Mouse (Mus musculus): Measurements from ENCODE around the gene Srcin1. TPM values are rescaled to one million over a fixed set of nuclear protein-coding genes. Genes with fewer than 3 reads are reported as not detected.

Srcin1 gene
- polyA plus RNA-seq, 1 experiment from 2014 or later: 0.87 TPM

DNA sequence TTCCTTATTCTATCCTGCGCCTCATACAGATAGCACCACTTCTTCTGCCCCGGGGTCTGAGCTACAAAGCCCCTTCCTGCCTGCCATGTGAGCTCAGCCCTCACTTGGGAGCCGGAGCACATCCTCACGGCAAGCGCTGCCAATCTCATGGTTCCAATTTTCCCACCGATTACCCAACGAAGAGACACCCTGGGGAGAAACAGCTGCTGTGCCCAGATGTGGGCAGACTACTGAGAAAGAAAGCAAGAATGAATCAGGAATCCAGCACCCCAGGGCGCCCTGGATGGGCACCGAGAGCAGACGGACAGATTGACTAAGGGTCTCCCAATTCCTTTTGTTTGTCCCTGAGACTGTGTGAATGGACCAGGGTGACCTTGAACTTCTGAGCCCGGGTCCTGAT is 8.5 kb downstream of the Srcin1 start:
- Histone ChIP-seq H3K4me3 (no peak overlapping the region), H3K9me3 (no peaks in the 10 kb centered on the region), H3K27ac (no peak overlapping the region), H3K4me1 (peaks cover 25% of the 10 kb centered on the region), H3K27me3 (peaks cover 68% of the 10 kb centered on the region), H3K4me2 (no peak overlapping the region), H3K36me3 (no peaks in the 10 kb centered on the region), H3K9ac (no peak overlapping the region)
- no peak for ATAC-seq (ENCODE audit: borderline replicate concordance, extremely low read depth, low FRiP score, low TSS enrichment)
- 23% methylated on average over 11 of the region's 11 CpGs for WGBS

DNA sequence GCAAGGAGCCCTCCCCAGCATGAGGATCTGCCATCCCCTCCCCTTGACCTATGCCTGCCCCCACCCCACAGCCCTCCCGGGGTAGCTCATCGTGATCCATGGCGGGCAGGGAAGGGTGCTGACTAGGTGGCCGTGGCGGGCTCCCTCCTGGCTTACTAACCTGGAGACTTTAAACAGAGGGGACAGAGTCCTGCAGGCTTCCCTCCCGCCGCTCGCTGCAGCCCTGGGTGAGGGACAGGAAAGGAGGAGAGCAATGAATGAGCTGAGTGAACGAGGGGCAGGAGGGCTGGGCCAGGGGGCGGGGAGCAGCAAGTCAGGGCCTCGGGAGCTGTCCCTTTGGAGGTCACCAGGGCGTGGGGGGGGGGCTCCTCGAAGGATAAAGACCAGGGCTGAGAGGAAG is 9.4 kb downstream of the Srcin1 start:
- WGBS: 9% methylated on average over 13 of the region's 13 CpGs
- no peak overlapping the region for H3K4me2 ChIP-seq
- peaks cover 18% of the 10 kb centered on the region for H3K4me1 ChIP-seq
- H3K27ac ChIP-seq: no peak overlapping the region
- peaks cover 58% of the 10 kb centered on the region for H3K27me3 ChIP-seq
- no peak for ATAC-seq (ENCODE audit: borderline replicate concordance, extremely low read depth, low FRiP score, low TSS enrichment)
- H3K36me3 ChIP-seq: no peaks in the 10 kb centered on the region
- H3K9ac ChIP-seq: no peak overlapping the region
- H3K9me3 ChIP-seq: no peaks in the 10 kb centered on the region
- no peak overlapping the region for H3K4me3 ChIP-seq

DNA sequence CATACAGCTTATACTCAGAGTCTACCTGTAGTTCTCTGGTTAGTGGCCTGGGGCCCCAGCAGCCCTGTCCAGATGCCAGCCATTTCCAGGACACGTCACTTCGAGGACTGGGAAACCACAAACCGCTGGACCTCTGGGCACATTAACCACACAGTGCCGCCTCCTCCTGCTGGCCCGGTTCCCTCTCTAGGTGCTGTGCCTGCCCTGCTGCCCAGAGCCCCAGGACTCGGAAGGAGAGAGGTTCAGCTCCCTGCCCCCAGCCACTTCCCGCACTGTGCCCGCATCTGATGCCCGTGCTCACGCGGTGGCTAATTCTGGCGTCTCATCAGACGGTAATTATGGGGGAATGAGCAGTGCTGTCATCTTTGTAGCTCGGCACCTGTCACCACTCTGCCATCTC is 12.3 kb downstream of the Srcin1 start:
- Histone ChIP-seq H3K4me3 (no peak overlapping the region), H3K4me2 (no peak overlapping the region), H3K9me3 (no peaks in the 10 kb centered on the region), H3K27me3 (peaks cover 43% of the 10 kb centered on the region), H3K36me3 (no peaks in the 10 kb centered on the region), H3K4me1 (no peaks in the 10 kb centered on the region; the same call in 1 of the 2 replicates), H3K27ac (no peak overlapping the region), H3K9ac (no peak overlapping the region)
- 45% methylated on average over 14 of the region's 14 CpGs for WGBS
- ATAC-seq (ENCODE audit: borderline replicate concordance, extremely low read depth, low FRiP score, low TSS enrichment): no peak

DNA sequence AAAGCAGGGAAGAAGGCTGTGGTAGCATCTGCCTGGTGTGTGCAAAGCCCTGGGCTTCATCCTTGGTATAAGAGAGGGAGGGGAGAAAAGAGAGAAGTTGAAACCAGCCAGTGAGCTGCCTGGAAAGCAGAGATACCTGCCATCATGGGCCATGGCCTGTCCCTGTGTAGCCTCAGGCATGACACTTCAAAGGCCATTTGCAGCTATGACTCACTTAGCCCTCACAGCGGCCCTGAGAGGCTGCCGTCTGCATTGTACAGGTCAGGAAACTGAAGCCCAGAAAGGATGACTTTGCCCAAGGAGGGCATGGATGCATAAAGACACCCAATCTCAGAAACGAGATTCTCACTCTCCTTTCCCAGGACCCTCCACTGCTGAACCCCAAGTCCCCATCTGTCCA is 13.4 kb downstream of the Srcin1 start:
- no peaks in the 10 kb centered on the region for H3K4me1 ChIP-seq
- no peak overlapping the region for H3K27ac ChIP-seq
- H3K27me3 ChIP-seq: peaks cover 38% of the 10 kb centered on the region
- ATAC-seq (ENCODE audit: borderline replicate concordance, extremely low read depth, low FRiP score, low TSS enrichment): no peak
- no peak overlapping the region for H3K9ac ChIP-seq
- H3K9me3 ChIP-seq: no peaks in the 10 kb centered on the region
- no peaks in the 10 kb centered on the region for H3K36me3 ChIP-seq
- H3K4me3 ChIP-seq: no peak overlapping the region
- 58% methylated on average over 3 of the region's 3 CpGs for WGBS
- no peak overlapping the region for H3K4me2 ChIP-seq

DNA sequence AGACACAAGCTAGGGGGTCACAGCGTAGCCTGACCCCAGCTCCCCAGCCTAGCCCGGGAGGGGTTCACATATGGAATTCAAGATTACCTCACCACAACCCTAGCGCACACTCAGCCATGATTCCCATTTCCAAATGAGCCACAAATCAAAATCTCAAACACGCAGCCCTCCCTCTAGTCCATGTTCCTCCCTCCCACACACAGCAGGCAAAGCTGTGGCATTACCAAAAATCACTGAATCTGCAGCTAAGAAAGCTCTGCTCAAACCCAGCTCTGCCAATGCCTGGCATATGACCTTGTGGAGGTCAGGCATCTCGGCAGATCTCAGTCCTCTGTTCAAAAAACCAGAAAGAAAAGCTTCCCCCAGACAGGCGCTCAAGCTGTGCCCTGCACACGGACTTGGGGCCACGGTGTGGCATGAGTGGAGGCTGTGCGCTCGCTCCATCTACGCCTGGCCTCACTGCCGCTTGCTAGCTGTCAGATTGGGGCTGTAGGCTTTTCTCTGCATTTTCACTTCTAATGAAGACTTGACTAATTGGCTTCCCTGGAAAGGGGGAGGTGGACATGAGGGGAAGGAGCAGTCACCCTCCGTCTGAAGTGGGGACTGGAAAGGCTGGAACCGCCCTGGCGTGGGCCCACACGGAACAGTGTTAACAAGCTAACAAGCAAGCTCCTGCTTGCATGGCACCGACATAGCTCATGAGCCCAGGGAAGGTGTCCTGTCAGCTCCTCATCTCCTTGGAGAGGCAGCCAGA is 15.6 kb downstream of the Srcin1 start:
- Histone ChIP-seq H3K4me1 (peaks cover 8% of the 10 kb centered on the region; the same call in 1 of the 2 replicates), H3K4me2 (no peak overlapping the region), H3K9ac (no peak overlapping the region), H3K27me3 (peaks cover 17% of the 10 kb centered on the region), H3K9me3 (no peaks in the 10 kb centered on the region), H3K27ac (no peak overlapping the region), H3K4me3 (no peak overlapping the region), H3K36me3 (no peaks in the 10 kb centered on the region)
- no peak for ATAC-seq (ENCODE audit: borderline replicate concordance, extremely low read depth, low FRiP score, low TSS enrichment)
- WGBS: 40% methylated on average over 17 of the region's 17 CpGs

DNA sequence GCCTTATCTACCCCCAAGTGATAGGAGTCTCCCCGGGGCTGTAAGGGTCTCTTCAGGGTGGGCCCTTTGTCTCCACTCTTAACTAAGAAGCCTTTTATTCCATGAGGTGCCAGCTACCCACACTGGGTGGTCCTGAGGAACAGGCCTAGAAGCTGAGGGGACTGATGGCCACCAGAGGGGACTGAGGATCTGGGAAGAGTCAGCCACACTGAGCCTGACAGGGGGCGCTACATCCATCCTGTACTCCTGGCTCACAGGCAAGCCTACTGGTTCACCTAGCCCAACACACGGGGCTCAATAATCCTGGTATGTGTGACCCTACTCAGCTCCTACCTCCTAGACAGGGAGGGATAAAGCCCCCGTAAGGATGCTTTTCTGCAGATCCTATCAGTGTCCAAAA is 16.4 kb downstream of the Srcin1 start:
- no peaks in the 10 kb centered on the region for H3K9me3 ChIP-seq
- WGBS: 48% methylated on average over 4 of the region's 4 CpGs
- no peak overlapping the region for H3K4me2 ChIP-seq
- H3K27ac ChIP-seq: no peak overlapping the region
- no peak overlapping the region for H3K4me3 ChIP-seq
- no peak for ATAC-seq (ENCODE audit: borderline replicate concordance, extremely low read depth, low FRiP score, low TSS enrichment)
- peaks cover 8% of the 10 kb centered on the region for H3K27me3 ChIP-seq
- H3K4me1 ChIP-seq: peaks cover 8% of the 10 kb centered on the region; the same call in 1 of the 2 replicates
- no peak overlapping the region for H3K9ac ChIP-seq
- no peaks in the 10 kb centered on the region for H3K36me3 ChIP-seq

DNA sequence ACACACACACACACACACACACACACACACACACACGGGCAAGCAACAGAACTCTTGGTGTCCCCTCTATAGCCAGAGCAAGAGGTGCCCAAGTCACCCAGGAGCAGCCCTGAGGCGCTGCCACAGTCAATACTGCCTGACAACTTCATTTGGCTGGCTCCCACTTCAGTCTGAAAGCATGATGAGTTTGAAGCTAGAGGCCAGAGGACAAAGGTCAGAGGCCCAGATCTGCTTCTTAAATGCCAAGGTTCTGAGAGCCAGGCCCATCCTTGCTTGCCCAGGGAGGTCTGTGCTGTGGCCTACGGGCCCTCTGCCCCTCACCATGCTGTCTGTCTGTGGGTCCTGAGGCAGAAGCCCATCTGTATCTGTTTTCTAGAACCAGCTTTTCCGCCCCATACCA is 18.1 kb downstream of the Srcin1 start:
- Histone ChIP-seq H3K9ac (no peak overlapping the region), H3K27ac (no peak overlapping the region), H3K27me3 (no peaks in the 10 kb centered on the region; the same call in none of the 2 replicates), H3K9me3 (no peaks in the 10 kb centered on the region), H3K4me1 (peaks cover 8% of the 10 kb centered on the region; the same call in 1 of the 2 replicates), H3K4me2 (no peak overlapping the region), H3K4me3 (no peak overlapping the region), H3K36me3 (no peaks in the 10 kb centered on the region)
- no peak for ATAC-seq (ENCODE audit: borderline replicate concordance, extremely low read depth, low FRiP score, low TSS enrichment)
- WGBS: 71% methylated on average over 4 of the region's 4 CpGs

DNA sequence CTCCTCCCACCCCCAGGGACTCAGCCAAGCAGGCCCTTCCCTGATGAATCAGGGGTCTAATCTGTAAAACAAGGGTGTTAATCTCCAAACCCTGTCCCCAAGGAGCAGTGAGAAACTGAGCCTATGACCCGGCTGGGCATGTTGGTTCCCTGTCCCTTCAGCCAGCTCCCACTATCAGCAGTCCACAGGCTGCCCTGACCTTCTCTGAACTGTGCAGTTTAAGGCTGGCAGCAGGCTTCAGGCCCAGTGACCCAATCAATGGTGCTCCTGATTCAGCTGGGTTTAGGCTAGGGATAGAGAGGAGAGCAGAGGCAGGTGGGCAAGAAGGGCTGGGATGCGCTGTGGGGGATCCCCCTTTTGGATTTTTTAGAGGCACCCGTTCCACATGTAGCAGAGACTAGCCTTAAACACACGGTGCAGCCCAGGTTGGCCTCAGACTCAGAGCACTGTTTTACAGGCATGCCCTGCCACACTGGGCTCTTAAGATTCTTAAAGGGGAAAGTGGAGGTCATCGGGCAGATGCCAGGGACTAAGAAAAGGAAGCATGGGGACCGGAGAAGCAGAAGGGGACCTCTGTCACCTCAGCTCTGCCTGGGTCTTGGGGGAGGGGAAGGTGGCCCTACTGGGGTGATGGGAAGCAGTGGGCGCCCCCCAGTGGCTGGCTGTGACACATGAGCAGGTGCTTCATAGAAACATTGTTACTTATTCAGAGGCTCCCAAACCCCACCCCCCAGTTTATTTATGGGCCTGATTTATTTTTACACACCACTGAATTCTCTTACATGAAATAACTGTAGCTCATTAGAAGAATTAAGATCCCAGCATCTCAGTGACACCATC is 19.2 kb downstream of the Srcin1 start:
- Histone ChIP-seq H3K4me2 (no peak overlapping the region), H3K36me3 (no peaks in the 10 kb centered on the region), H3K27ac (no peak overlapping the region), H3K4me3 (no peak overlapping the region), H3K9ac (no peak overlapping the region), H3K4me1 (peaks cover 8% of the 10 kb centered on the region; the same call in 1 of the 2 replicates), H3K9me3 (no peaks in the 10 kb centered on the region), H3K27me3 (peaks cover 9% of the 10 kb centered on the region)
- 14% methylated on average over 7 of the region's 7 CpGs for WGBS
- no peak for ATAC-seq (ENCODE audit: borderline replicate concordance, extremely low read depth, low FRiP score, low TSS enrichment)

DNA sequence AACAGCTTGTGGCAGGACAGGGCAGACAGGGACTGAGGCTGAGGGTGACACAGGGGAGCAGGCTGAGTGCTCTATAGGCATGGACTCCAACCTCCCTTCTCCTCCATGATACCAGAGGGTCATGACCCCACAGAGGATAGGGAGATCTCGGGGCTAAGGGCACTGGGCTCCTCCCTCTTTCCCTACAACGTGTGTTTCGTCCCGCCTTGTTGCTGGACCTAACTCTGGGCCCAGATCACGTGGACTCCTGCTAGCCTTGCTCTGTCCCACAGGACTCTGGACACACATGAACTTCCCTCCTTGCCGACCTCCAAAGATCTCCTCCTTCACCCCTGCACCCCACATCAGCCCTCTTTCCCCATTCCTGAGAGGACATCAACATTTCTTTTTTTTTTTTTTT is 20.8 kb downstream of the Srcin1 start:
- no peak for ATAC-seq (ENCODE audit: borderline replicate concordance, extremely low read depth, low FRiP score, low TSS enrichment)
- H3K27ac ChIP-seq: no peak overlapping the region
- no peak overlapping the region for H3K4me3 ChIP-seq
- no peaks in the 10 kb centered on the region for H3K9me3 ChIP-seq
- peaks cover 26% of the 10 kb centered on the region for H3K27me3 ChIP-seq
- WGBS: 38% methylated on average over 6 of the region's 6 CpGs
- no peak overlapping the region for H3K9ac ChIP-seq
- H3K36me3 ChIP-seq: no peaks in the 10 kb centered on the region
- no peak overlapping the region for H3K4me2 ChIP-seq
- peaks cover 8% of the 10 kb centered on the region; the same call in 1 of the 2 replicates for H3K4me1 ChIP-seq

DNA sequence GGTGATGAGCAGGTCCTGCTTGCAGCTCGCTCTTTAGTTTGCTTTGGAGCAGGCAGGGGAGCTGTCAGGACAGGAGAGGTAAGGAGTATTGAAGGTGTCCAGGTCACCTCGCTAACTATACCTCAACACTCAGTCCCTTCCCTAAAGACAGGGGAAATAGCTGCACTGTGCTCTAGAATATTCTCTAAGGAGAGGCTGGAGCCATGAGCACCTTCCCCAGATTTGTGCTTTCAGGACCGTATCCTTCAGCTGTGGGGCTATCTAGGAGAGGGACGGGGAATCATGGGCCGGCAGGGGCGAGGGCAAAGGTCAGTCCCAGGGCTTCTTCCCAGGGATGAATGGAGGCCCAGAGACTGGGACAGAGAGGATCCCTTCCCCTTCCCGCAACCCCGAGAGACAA is 23.8 kb downstream of the Srcin1 start:
- WGBS: 27% methylated on average over 8 of the region's 8 CpGs

DNA sequence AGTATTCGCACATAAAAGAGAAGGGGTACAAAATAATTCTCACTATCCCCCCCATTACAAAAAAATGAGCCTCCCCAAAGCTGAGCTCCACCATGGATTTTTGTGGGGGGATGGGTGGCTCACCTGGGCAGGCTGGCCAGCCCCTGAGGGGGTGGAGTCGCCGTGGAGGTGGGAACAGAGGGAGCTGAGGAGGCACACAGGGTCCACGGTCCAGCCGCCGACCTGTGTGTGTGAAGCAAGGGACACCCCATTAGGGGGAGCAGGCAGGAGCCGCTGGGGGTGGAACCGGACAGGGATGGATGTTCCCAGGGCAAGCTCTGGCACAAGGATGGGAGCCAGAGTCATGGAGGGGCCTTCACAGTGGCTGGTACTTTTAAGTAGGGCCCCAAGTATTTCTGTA is 27.2 kb downstream of the Srcin1 start:
- WGBS: 35% methylated on average over 8 of the region's 8 CpGs
- H3K9ac ChIP-seq: no peak overlapping the region
- no peaks in the 10 kb centered on the region for H3K9me3 ChIP-seq
- peaks cover 13% of the 10 kb centered on the region for H3K4me1 ChIP-seq
- H3K36me3 ChIP-seq: no peaks in the 10 kb centered on the region
- no peak overlapping the region for H3K27ac ChIP-seq
- ATAC-seq (ENCODE audit: borderline replicate concordance, extremely low read depth, low FRiP score, low TSS enrichment): no peak
- no peak overlapping the region for H3K4me2 ChIP-seq
- H3K27me3 ChIP-seq: peaks cover 89% of the 10 kb centered on the region
- H3K4me3 ChIP-seq: no peak overlapping the region

More for the DNA sequence above, 23.8 kb downstream of the Srcin1 start:
- Histone ChIP-seq H3K4me3 (no peak overlapping the region), H3K4me1 (peaks cover 9% of the 10 kb centered on the region), H3K4me2 (no peak overlapping the region), H3K9ac (no peak overlapping the region), H3K27ac (no peak overlapping the region), H3K36me3 (no peaks in the 10 kb centered on the region), H3K9me3 (no peaks in the 10 kb centered on the region), H3K27me3 (peaks cover 56% of the 10 kb centered on the region)
- ATAC-seq (ENCODE audit: borderline replicate concordance, extremely low read depth, low FRiP score, low TSS enrichment): no peak

Data from lung, embryonic 15.5 days (tissue).